9 mouse cellular contexts compared by ENCODE assay signal in the genomic region with DNA sequence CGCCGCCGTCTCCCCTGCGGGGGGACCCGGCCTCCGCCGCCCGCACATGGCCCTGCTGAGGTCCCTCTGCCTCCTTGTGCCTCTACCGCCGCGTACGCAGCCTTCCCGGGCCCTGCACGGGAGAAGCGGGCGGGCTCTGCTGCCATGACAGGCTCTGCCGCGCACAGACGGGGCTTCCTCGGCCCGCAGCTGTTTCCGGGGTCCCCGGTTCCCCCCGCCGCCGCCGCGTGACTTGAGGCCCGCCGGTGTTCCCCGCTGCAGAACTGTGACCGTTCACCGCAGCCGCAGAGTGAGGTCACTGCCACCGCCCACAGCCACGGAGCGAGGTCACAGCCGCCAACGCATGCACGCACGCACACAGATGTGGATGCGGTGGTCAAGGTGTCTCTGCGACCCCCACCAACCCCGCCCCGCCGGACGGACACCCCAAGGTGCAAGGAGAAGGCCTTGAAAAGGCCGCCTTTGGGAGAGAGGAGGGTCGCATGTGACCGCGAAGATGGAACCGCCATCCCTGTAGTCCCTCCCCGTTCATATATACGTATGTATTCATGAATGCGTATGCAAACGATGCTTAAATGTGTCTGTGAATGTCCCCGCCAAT.
DNase-seq lines count a peak whose midpoint lies in the region; ATAC-seq and TF ChIP-seq lines count a peak whose summit lies in the region.
"Had no signal": no experiment of that assay in that cellular context is flagged by ENCODE, and none has a peak within 500 bp of the region (broad histone marks: within the 10 kb centered on the region; RNA-seq: fewer than 3 reads in every experiment).

No protein-coding gene starts in this region.

- no peaks in the 10 kb centered on the region for H3K4me1 ChIP-seq in forebrain, embryonic 14.5 days (ENCODE audit: control insufficient read depth, insufficient read depth, low read length)
- H3K4me1 ChIP-seq in heart, postnatal 0 days (ENCODE audit: control insufficient read depth, insufficient read depth) = no peaks in the 10 kb centered on the region
- no peaks in the 10 kb centered on the region for H3K4me1 ChIP-seq in liver, embryonic 11.5 days (replicated peaks; ENCODE audit: control insufficient read depth, insufficient read depth, low read length)
- H3K4me1 ChIP-seq in stomach, embryonic 14.5 days (ENCODE audit: control insufficient read depth, insufficient read depth, low read length) = no peaks in the 10 kb centered on the region

- WGBS in forebrain, embryonic 14.5 days = 4% methylated on average over 57 of the region's 57 CpGs
- 6% methylated on average over 57 of the region's 57 CpGs for WGBS in heart, postnatal 0 days
- WGBS in liver, embryonic 11.5 days = 9% methylated on average over 57 of the region's 57 CpGs
- WGBS in stomach, embryonic 14.5 days = 2% methylated on average over 57 of the region's 57 CpGs

- no peaks in the 10 kb centered on the region for H3K36me3 ChIP-seq in forebrain, embryonic 14.5 days (ENCODE audit: control insufficient read depth, insufficient read depth, low read length)
- no peaks in the 10 kb centered on the region for H3K36me3 ChIP-seq in heart, postnatal 0 days (replicated peaks; ENCODE audit: control insufficient read depth, insufficient read depth, low read length)
- no peaks in the 10 kb centered on the region for H3K36me3 ChIP-seq in liver, embryonic 11.5 days (ENCODE audit: control insufficient read depth, insufficient read depth, low read length)
- no peaks in the 10 kb centered on the region for H3K36me3 ChIP-seq in stomach, embryonic 14.5 days (ENCODE audit: control insufficient read depth, insufficient read depth, low read length)

- peak overlapping the region; percentile 81 for H3K9ac ChIP-seq in forebrain, embryonic 14.5 days (ENCODE audit: low read length)
- peak overlapping the region; percentile 66 for H3K9ac ChIP-seq in heart, postnatal 0 days (replicated peaks; ENCODE audit: low read depth, low read length)
- peak overlapping the region; percentile 58; the same call in 1 of the 2 replicates for H3K9ac ChIP-seq in liver, embryonic 11.5 days (ENCODE audit: low read depth, low read length)
- H3K9ac ChIP-seq in stomach, embryonic 14.5 days (replicated peaks; ENCODE audit: low read depth, low read length) = peak overlapping the region; percentile 58

- ATAC-seq in forebrain, embryonic 14.5 days = peak; percentile 97
- peak; percentile 58 for ATAC-seq in heart, postnatal 0 days (ENCODE audit: insufficient read depth, low read depth)
- peak; percentile 58 for ATAC-seq in liver, embryonic 11.5 days (replicated peaks; ENCODE audit: low FRiP score)
- peak; percentile 90 for ATAC-seq in stomach, embryonic 14.5 days (ENCODE audit: insufficient number of reproducible peaks, insufficient read depth, low FRiP score, low read depth)

- H3K4me2 ChIP-seq in forebrain, embryonic 14.5 days (ENCODE audit: low read length) = peak overlapping the region; percentile 69
- peak overlapping the region; percentile 81 for H3K4me2 ChIP-seq in heart, postnatal 0 days (ENCODE audit: low read depth, low read length)
- peak overlapping the region; percentile 83 for H3K4me2 ChIP-seq in liver, embryonic 11.5 days
- peak overlapping the region; percentile 77 for H3K4me2 ChIP-seq in stomach, embryonic 14.5 days (replicated peaks; ENCODE audit: low read depth, low read length)

- peak overlapping the region; percentile 69 for H3K27ac ChIP-seq in forebrain, embryonic 14.5 days (ENCODE audit: low read depth, low read length)
- H3K27ac ChIP-seq in heart, postnatal 0 days (ENCODE audit: low read depth) = no peak overlapping the region
- no peak overlapping the region for H3K27ac ChIP-seq in liver, embryonic 11.5 days (ENCODE audit: low read depth, low read length)
- H3K27ac ChIP-seq in stomach, embryonic 14.5 days (ENCODE audit: low read length) = no peak overlapping the region

- no peaks in the 10 kb centered on the region for H3K27me3 ChIP-seq in forebrain, embryonic 14.5 days (replicated peaks; ENCODE audit: control insufficient read depth, insufficient read depth, low read length)
- no peaks in the 10 kb centered on the region for H3K27me3 ChIP-seq in heart, postnatal 0 days (ENCODE audit: control insufficient read depth, insufficient read depth, low read length)
- peaks cover 5% of the 10 kb centered on the region; the same call in 1 of the 2 replicates for H3K27me3 ChIP-seq in liver, embryonic 11.5 days (replicated peaks; ENCODE audit: control insufficient read depth, insufficient read depth, low read length)
- no peaks in the 10 kb centered on the region for H3K27me3 ChIP-seq in stomach, embryonic 14.5 days (ENCODE audit: control insufficient read depth, insufficient read depth, low read length)

- H3K4me3 ChIP-seq in forebrain, embryonic 14.5 days (ENCODE audit: low read depth, low read length) = peak overlapping the region; percentile 63
- peak overlapping the region; percentile 60 for H3K4me3 ChIP-seq in heart, postnatal 0 days (ENCODE audit: low read depth, low read length)
- H3K4me3 ChIP-seq in liver, embryonic 11.5 days (ENCODE audit: low read depth, low read length) = peak overlapping the region; percentile 58
- H3K4me3 ChIP-seq in stomach, embryonic 14.5 days (ENCODE audit: low read depth, low read length) = peak overlapping the region; percentile 63
- H3K4me3 ChIP-seq: myocyte had no signal

- TF ChIP-seq EP300 in heart, postnatal 0 days (IDR thresholded peaks at IDR 0.05; ENCODE audit: low read depth) = no peak

- TF ChIP-seq CTCF in heart, postnatal 0 days (IDR thresholded peaks at IDR 0.05; ENCODE audit: low read depth) = no peak

- H3K9me3 ChIP-seq in forebrain, embryonic 14.5 days (replicated peaks; ENCODE audit: control insufficient read depth, low read length) = no peaks in the 10 kb centered on the region
- H3K9me3 ChIP-seq in heart, postnatal 0 days (replicated peaks; ENCODE audit: control insufficient read depth, low read length) = no peaks in the 10 kb centered on the region
- no peaks in the 10 kb centered on the region for H3K9me3 ChIP-seq in liver, embryonic 11.5 days (ENCODE audit: control insufficient read depth, low read length)
- no peaks in the 10 kb centered on the region for H3K9me3 ChIP-seq in stomach, embryonic 14.5 days (ENCODE audit: control insufficient read depth, low read depth, low read length)

- peak; percentile 8 to 15 for DNase-seq in spleen, adult 18-20 months
- no peak for DNase-seq in spleen, adult 12 weeks (ENCODE audit: low spot score)
- DNase-seq in forebrain, embryonic 14.5 days (ENCODE audit: low spot score) = peak; percentile 71
- DNase-seq in heart, postnatal 0 days (ENCODE audit: low spot score) = peak; percentile 35
- peak; percentile 22 to 63 for DNase-seq in kidney, postnatal 25 days
- DNase-seq in liver, embryonic 11.5 days (ENCODE audit: low spot score) = peak; percentile 43
- DNase-seq in naive thymus-derived CD4-positive, alpha-beta T cell, adult 2 months (ENCODE audit: low read depth) = peak; percentile 4
